Mouse (Mus musculus): Measurements from ENCODE around the gene Cacna1b. TPM values are rescaled to one million over a fixed set of nuclear protein-coding genes. Genes with fewer than 3 reads are reported as not detected.

Cacna1b gene
- total and polyA plus RNA-seq, 3 experiments, result under 0.01 TPM; not detected in 2

- DNase-seq (ENCODE audit: low spot score) (no peak), ATAC-seq (ENCODE audit: extremely low read depth, insufficient number of reproducible peaks, low FRiP score, poor library complexity, severe bottlenecking) (no peak)
- Histone ChIP-seq H3K9me3 (replicated peaks) (no peaks in the 10 kb centered on the region), H3K4me1 (ENCODE audit: insufficient read depth, low read depth, low read length) (no peaks in the 10 kb centered on the region), H3K27me3 (ENCODE audit: insufficient read depth, low read length) (no peaks in the 10 kb centered on the region), H3K36me3 (replicated peaks) (no peaks in the 10 kb centered on the region), H3K4me3 (ENCODE audit: low read depth, low read length) (no peak overlapping the region)
- TF ChIP-seq POLR2AphosphoS5 (IDR thresholded peaks at IDR 0.05; ENCODE audit: insufficient replicate concordance, low read depth, low read length), result no peak
- no peak for TF ChIP-seq CTCF (IDR thresholded peaks at IDR 0.05; ENCODE audit: low read depth, low read length)
- no peak for TF ChIP-seq GATA1 (IDR thresholded peaks at IDR 0.05; ENCODE audit: borderline replicate concordance, low read length)
- no peak for TF ChIP-seq GATA2 (IDR thresholded peaks at IDR 0.05; ENCODE audit: borderline replicate concordance, low read depth, low read length)
- no peak for TF ChIP-seq TAL1 (conservative IDR thresholded peaks at IDR 0.05; ENCODE audit: low read depth, low read length)
These were observed 200.2 kb downstream of the Cacna1b start for GRCm38 (mm10) chr2:24562547-24563290.

DNA sequence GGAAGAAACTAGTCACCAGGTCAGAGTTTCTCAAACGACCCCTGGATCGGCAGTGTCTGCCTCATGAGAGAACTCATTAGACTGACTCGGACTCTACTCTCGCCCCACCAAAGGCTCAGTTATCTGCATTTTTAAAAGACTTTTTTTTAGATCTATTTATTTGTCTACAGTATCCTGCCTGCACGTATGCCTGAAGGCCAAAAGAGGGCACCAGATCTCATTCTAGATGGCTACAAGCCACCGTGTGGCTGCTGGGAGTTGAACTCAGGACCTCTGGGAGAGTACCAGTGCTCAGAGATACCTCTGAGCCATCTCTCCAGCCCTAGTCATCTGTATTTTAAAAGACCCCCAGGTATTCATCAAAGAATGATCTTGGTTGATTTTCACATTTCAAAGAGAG is 201.0 kb downstream of the Cacna1b start:
- DNase-seq (ENCODE audit: low spot score) (no peak), ATAC-seq (ENCODE audit: extremely low read depth, insufficient number of reproducible peaks, low FRiP score, poor library complexity, severe bottlenecking) (no peak)
- no peaks in the 10 kb centered on the region for H3K36me3 ChIP-seq (replicated peaks)
- no peaks in the 10 kb centered on the region for H3K27me3 ChIP-seq (ENCODE audit: insufficient read depth, low read length)
- no peaks in the 10 kb centered on the region for H3K4me1 ChIP-seq (ENCODE audit: insufficient read depth, low read depth, low read length)
- TF ChIP-seq GATA2 (IDR thresholded peaks at IDR 0.05; ENCODE audit: borderline replicate concordance, low read depth, low read length) (no peak), POLR2AphosphoS5 (IDR thresholded peaks at IDR 0.05; ENCODE audit: insufficient replicate concordance, low read depth, low read length) (no peak), GATA1 (IDR thresholded peaks at IDR 0.05; ENCODE audit: borderline replicate concordance, low read length) (no peak), CTCF (IDR thresholded peaks at IDR 0.05; ENCODE audit: low read depth, low read length) (no peak), TAL1 (conservative IDR thresholded peaks at IDR 0.05; ENCODE audit: low read depth, low read length) (no peak)
- H3K9me3 ChIP-seq (replicated peaks), result no peaks in the 10 kb centered on the region
- H3K4me3 ChIP-seq (ENCODE audit: low read depth, low read length), result no peak overlapping the region

DNA sequence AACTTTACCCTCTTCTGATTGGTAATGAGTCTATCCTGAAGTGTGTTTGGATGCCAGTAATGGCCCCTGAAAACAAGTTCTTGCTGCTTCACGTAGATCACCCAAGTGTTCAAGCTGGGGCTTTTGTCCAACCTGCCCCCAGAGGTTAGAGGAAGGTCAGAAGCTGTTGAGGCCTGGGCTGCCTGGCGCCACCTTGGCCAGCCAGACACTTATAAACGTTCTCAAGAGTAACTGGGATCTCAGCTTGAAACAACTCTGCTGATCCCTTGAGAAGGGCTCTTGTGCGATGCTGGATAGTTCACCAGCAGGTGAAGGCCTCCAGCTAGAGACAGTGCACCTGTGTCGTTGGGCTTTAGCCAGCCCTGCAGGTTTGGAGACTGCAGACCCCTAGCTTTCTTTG is 202.8 kb downstream of the Cacna1b start:
- Histone ChIP-seq H3K4me1 (ENCODE audit: insufficient read depth, low read depth, low read length) (no peaks in the 10 kb centered on the region), H3K9me3 (replicated peaks) (no peaks in the 10 kb centered on the region), H3K27me3 (ENCODE audit: insufficient read depth, low read length) (no peaks in the 10 kb centered on the region), H3K4me3 (ENCODE audit: low read depth, low read length) (no peak overlapping the region), H3K36me3 (replicated peaks) (no peaks in the 10 kb centered on the region)
- DNase-seq (ENCODE audit: low spot score) (no peak), ATAC-seq (ENCODE audit: extremely low read depth, insufficient number of reproducible peaks, low FRiP score, poor library complexity, severe bottlenecking) (no peak)
- TF ChIP-seq GATA2 (IDR thresholded peaks at IDR 0.05; ENCODE audit: borderline replicate concordance, low read depth, low read length) (no peak), TAL1 (conservative IDR thresholded peaks at IDR 0.05; ENCODE audit: low read depth, low read length) (no peak), GATA1 (IDR thresholded peaks at IDR 0.05; ENCODE audit: borderline replicate concordance, low read length) (no peak), POLR2AphosphoS5 (IDR thresholded peaks at IDR 0.05; ENCODE audit: insufficient replicate concordance, low read depth, low read length) (no peak), CTCF (IDR thresholded peaks at IDR 0.05; ENCODE audit: low read depth, low read length) (no peak)

GRCm38 (mm10) chr2:24556347-24556746 is 206.6 kb downstream of the Cacna1b start:
- no peaks in the 10 kb centered on the region for H3K36me3 ChIP-seq (replicated peaks)
- H3K4me3 ChIP-seq (ENCODE audit: low read depth, low read length), result no peak overlapping the region
- DNase-seq (ENCODE audit: low spot score) (no peak), ATAC-seq (ENCODE audit: extremely low read depth, insufficient number of reproducible peaks, low FRiP score, poor library complexity, severe bottlenecking) (no peak)
- no peaks in the 10 kb centered on the region for H3K27me3 ChIP-seq (ENCODE audit: insufficient read depth, low read length)
- TF ChIP-seq CTCF (IDR thresholded peaks at IDR 0.05; ENCODE audit: low read depth, low read length), result no peak
- TF ChIP-seq POLR2AphosphoS5 (IDR thresholded peaks at IDR 0.05; ENCODE audit: insufficient replicate concordance, low read depth, low read length), result no peak
- TF ChIP-seq TAL1 (conservative IDR thresholded peaks at IDR 0.05; ENCODE audit: low read depth, low read length), result no peak
- TF ChIP-seq GATA1 (IDR thresholded peaks at IDR 0.05; ENCODE audit: borderline replicate concordance, low read length), result no peak
- TF ChIP-seq GATA2 (IDR thresholded peaks at IDR 0.05; ENCODE audit: borderline replicate concordance, low read depth, low read length), result no peak
- no peaks in the 10 kb centered on the region for H3K9me3 ChIP-seq (replicated peaks)
- no peaks in the 10 kb centered on the region for H3K4me1 ChIP-seq (ENCODE audit: insufficient read depth, low read depth, low read length)

DNA sequence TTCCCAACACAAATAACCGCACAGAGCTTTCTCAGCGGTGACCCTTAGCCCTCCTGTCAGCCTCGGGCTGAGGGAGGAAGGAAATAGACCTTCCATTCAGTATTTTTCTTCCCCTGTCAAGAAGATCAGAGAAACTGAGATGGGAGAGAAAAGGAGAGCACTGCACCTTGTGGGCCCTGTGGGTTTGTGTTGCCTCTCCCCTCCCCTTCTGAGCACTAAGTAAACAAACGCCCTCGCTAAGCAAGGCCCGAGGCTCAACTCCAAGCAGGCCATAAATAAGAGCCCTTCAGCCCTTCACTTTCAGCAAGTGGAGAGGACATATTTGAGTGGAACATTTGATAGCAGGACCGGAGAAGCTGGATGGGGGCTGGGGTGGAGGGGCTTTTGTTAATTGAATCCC is 209.0 kb downstream of the Cacna1b start:
- Histone ChIP-seq H3K27me3 (ENCODE audit: insufficient read depth, low read length) (no peaks in the 10 kb centered on the region), H3K4me3 (ENCODE audit: low read depth, low read length) (no peak overlapping the region), H3K4me1 (ENCODE audit: insufficient read depth, low read depth, low read length) (no peaks in the 10 kb centered on the region), H3K9me3 (replicated peaks) (no peaks in the 10 kb centered on the region), H3K36me3 (replicated peaks) (no peaks in the 10 kb centered on the region)
- ATAC-seq (ENCODE audit: extremely low read depth, insufficient number of reproducible peaks, low FRiP score, poor library complexity, severe bottlenecking) (no peak), DNase-seq (ENCODE audit: low spot score) (no peak)
- no peak for TF ChIP-seq CTCF (IDR thresholded peaks at IDR 0.05; ENCODE audit: low read depth, low read length)
- no peak for TF ChIP-seq GATA2 (IDR thresholded peaks at IDR 0.05; ENCODE audit: borderline replicate concordance, low read depth, low read length)
- no peak for TF ChIP-seq GATA1 (IDR thresholded peaks at IDR 0.05; ENCODE audit: borderline replicate concordance, low read length)
- TF ChIP-seq TAL1 (conservative IDR thresholded peaks at IDR 0.05; ENCODE audit: low read depth, low read length), result no peak
- no peak for TF ChIP-seq POLR2AphosphoS5 (IDR thresholded peaks at IDR 0.05; ENCODE audit: insufficient replicate concordance, low read depth, low read length)

Other genes with a start within 250 kb of the Cacna1b start
- 59.0 and 94.7 TPM in 2 replicates for gene Ehmt1, start 156.5 kb upstream of the Cacna1b start, total RNA-seq (2014; fragmentation: Nextera tagmentation)
- gene Ehmt1, start 156.5 kb upstream of the Cacna1b start, total RNA-seq (2017), result 38.4 and 71.5 TPM in 2 replicates
- gene Ehmt1, start 156.5 kb upstream of the Cacna1b start, polyA plus RNA-seq (2012), result 81.8 and 85.4 TPM in 2 replicates
- gene Arrdc1, start 172.1 kb upstream of the Cacna1b start, total RNA-seq (2014; fragmentation: Nextera tagmentation), result 21.8 and 41.1 TPM in 2 replicates
- 51.1 and 69.4 TPM in 2 replicates for gene Arrdc1, start 172.1 kb upstream of the Cacna1b start, total RNA-seq (2017)
- 45.7 and 51.6 TPM in 2 replicates for gene Arrdc1, start 172.1 kb upstream of the Cacna1b start, polyA plus RNA-seq (2012)
- gene Zmynd19, start 186.6 kb upstream of the Cacna1b start, total RNA-seq (2014; fragmentation: Nextera tagmentation), result 14.8 and 18.0 TPM in 2 replicates
- 23.5 and 37.0 TPM in 2 replicates for gene Zmynd19, start 186.6 kb upstream of the Cacna1b start, total RNA-seq (2017)
- gene Zmynd19, start 186.6 kb upstream of the Cacna1b start, polyA plus RNA-seq (2012), result 19.8 and 21.2 TPM in 2 replicates
- 22.0 and 25.6 TPM in 2 replicates for gene Dph7, start 199.2 kb upstream of the Cacna1b start, total RNA-seq (2014; fragmentation: Nextera tagmentation)
- gene Dph7, start 199.2 kb upstream of the Cacna1b start, total RNA-seq (2017), result 19.8 and 25.1 TPM in 2 replicates
- 25.1 and 29.4 TPM in 2 replicates for gene Dph7, start 199.2 kb upstream of the Cacna1b start, polyA plus RNA-seq (2012)
- gene Mrpl41, start 211.9 kb upstream of the Cacna1b start, total RNA-seq (2014; fragmentation: Nextera tagmentation), result 41.6 and 51.5 TPM in 2 replicates
- 128 and 162 TPM in 2 replicates for gene Mrpl41, start 211.9 kb upstream of the Cacna1b start, total RNA-seq (2017)
- 25.0 and 55.2 TPM in 2 replicates for gene Mrpl41, start 211.9 kb upstream of the Cacna1b start, polyA plus RNA-seq (2012)
- 33.9 and 34.0 TPM in 2 replicates for gene Pnpla7, start 212.9 kb upstream of the Cacna1b start, total RNA-seq (2014; fragmentation: Nextera tagmentation)
- gene Pnpla7, start 212.9 kb upstream of the Cacna1b start, total RNA-seq (2017), result 38.6 and 45.5 TPM in 2 replicates
- gene Pnpla7, start 212.9 kb upstream of the Cacna1b start, polyA plus RNA-seq (2012), result 3.9 and 5.2 TPM in 2 replicates